ENCODE assay signal across 26 mouse cellular contexts in genomic region chr1:150623226-150623625, GRCm38 (mm10).
DNase-seq lines count a peak whose midpoint lies in the region; ATAC-seq and TF ChIP-seq lines count a peak whose summit lies in the region.
"Had no signal": no experiment of that assay in that cellular context is flagged by ENCODE, and none has a peak within 500 bp of the region (broad histone marks: within the 10 kb centered on the region; RNA-seq: fewer than 3 reads in every experiment).

No protein-coding gene starts in this region.

- 0 out of 4 replicates have a peak overlapping the region, but pooled peaks of 1 of the 2 experiments have one; percentile 17 for H3K4me3 ChIP-seq in ES-E14 (ENCODE audit: insufficient read depth in 1 of 2, low read depth in 1 of 2, low read length in 2 of 2, poor library complexity in 1 of 2, severe bottlenecking in 1 of 2)
- no peak overlapping the region for H3K4me3 ChIP-seq in hindbrain, embryonic 11.5 days (ENCODE audit: low read depth, low read length)

- H3K9ac ChIP-seq in ES-E14 (ENCODE audit: insufficient read depth, low read depth, low read length, poor library complexity, severe bottlenecking), result no peak overlapping the region
- H3K9ac ChIP-seq in hindbrain, embryonic 11.5 days (ENCODE audit: low read depth, low read length), result no peak overlapping the region

- H3K27ac ChIP-seq in ES-E14 (ENCODE audit: insufficient read depth, low read depth, low read length, poor library complexity, severe bottlenecking), result no peak overlapping the region
- H3K27ac ChIP-seq in hindbrain, embryonic 11.5 days (ENCODE audit: low read depth, low read length), result no peak overlapping the region

- no peaks in the 10 kb centered on the region for H3K27me3 ChIP-seq in hindbrain, embryonic 11.5 days (ENCODE audit: control insufficient read depth, insufficient read depth, low read length)
- H3K27me3 ChIP-seq: CH12.LX, Patski had no signal

- H3K36me3 ChIP-seq in ES-E14 (ENCODE audit: control insufficient read depth, insufficient read depth, low read length, poor library complexity, severe bottlenecking), result no peaks in the 10 kb centered on the region
- no peaks in the 10 kb centered on the region for H3K36me3 ChIP-seq in hindbrain, embryonic 11.5 days (ENCODE audit: control insufficient read depth, insufficient read depth, low read length)
- H3K36me3 ChIP-seq: G1E had no signal

- no peak overlapping the region for H3K4me2 ChIP-seq in hindbrain, embryonic 11.5 days (replicated peaks; ENCODE audit: low read depth, low read length)

- 94% methylated on average over 2 of the region's 2 CpGs for WGBS in hindbrain, embryonic 11.5 days

- ATAC-seq in hindbrain, embryonic 11.5 days (ENCODE audit: low FRiP score), result no peak
- ATAC-seq: activated CD4-positive, CD25-positive, alpha-beta regulatory T cell, adult 4 months; CD4-positive, CD25-positive, alpha-beta regulatory T cell, adult 4 months; Patski had no signal

- in situ Hi-C loops in ES-E14 (cut with MboI; ENCODE audit: low sequenced_read_pairs in 2 of 2, unreplicated experiment in 2 of 2), result no loop called here

- no peaks in the 10 kb centered on the region; a peak in 1 of 4 replicates for H3K4me1 ChIP-seq in ES-E14 (ENCODE audit: control insufficient read depth in 2 of 2, insufficient read depth in 2 of 2, low read length in 2 of 2, poor library complexity in 1 of 2)
- H3K4me1 ChIP-seq in hindbrain, embryonic 11.5 days (replicated peaks; ENCODE audit: control insufficient read depth, insufficient read depth, low read length), result no peaks in the 10 kb centered on the region

- DNase-seq in ES-CJ7 (ENCODE audit: low read depth, low spot score) (peak; percentile 47), ES-E14 (ENCODE audit: low read depth, low spot score) (peak; percentile 25), R1 (ENCODE audit: low read depth, low spot score) (peak; percentile 73), ZHBTc4 (ENCODE audit: low read depth, low spot score) (peak; percentile 62)
- no peak for DNase-seq in natural killer cell, adult 2 months (ENCODE audit: low spot score in 2 of 2)
- DNase-seq in cerebellum, postnatal 14 days, result no peak
- no peak for DNase-seq in cerebellum, postnatal 10 days
- DNase-seq in hindbrain, embryonic 11.5 days (ENCODE audit: low spot score), result no peak
- DNase-seq: adrenal gland, adult 2 months; adrenal gland, adult 8-10 months; adrenal gland, postnatal 10 days; adrenal gland, postnatal 14 days; adrenal gland, postnatal 25 days; adrenal gland, postnatal 36 days; B cell, adult 2 months; cerebellum, adult 11 months; cerebellum, adult 11-12 months; cerebellum, adult 18-20 months; cerebellum, adult 2 months; cerebellum, adult 8-10 months; cerebellum, adult 9-10 months had no signal

- no peaks in the 10 kb centered on the region for H3K9me3 ChIP-seq in ES-E14 (ENCODE audit: control insufficient read depth, insufficient read depth, low read depth, low read length)
- H3K9me3 ChIP-seq in hindbrain, embryonic 11.5 days (ENCODE audit: control insufficient read depth, low read length), result no peaks in the 10 kb centered on the region
- H3K9me3 ChIP-seq: G1E had no signal

TF ChIP-seq in ES-E14, 5 proteins besides CTCF, POLR2A, EP300 and RAD21:
- no peak for TF ChIP-seq HCFC1 (IDR thresholded peaks at IDR 0.05; ENCODE audit: borderline replicate concordance, insufficient read depth, low read length)

Comparison
In these comparisons a context has a peak if more than half of its experiments do, and no peak if none do; other contexts are left out.
1. DNase-seq: peak in ES-CJ7 (single experiment), ES-E14 (single experiment), R1 (single experiment) and ZHBTc4 (single experiment); none in natural killer cell, adult 2 months (0 of 2), cerebellum, postnatal 14 days (0 of 2), cerebellum, postnatal 10 days (0 of 2) and hindbrain, embryonic 11.5 days (single experiment).